Mouse (Mus musculus) kidney, adult 2 months (tissue): ENCODE data around the gene Fcgr2b.

ENCODE experiments used
- CTCF ChIP-seq: fragments of 200-500 bp; conservative IDR thresholded peaks from 2 replicates; pipeline ENCODE4 v1.5.1; 2011; ENCODE audit warnings: low read depth, mild to moderate bottlenecking, control low read depth, low read length, moderate library complexity, mixed read lengths; ENCODE audit not compliant: insufficient read depth, insufficient read length
- POLR2A ChIP-seq: fragments of 200-500 bp; IDR thresholded peaks from one replicate; pipeline ENCODE4 v1.6.1; 2011; ENCODE audit warnings: low read depth, low read length, control low read depth

- TF ChIP-seq POLR2A (no peak), CTCF (no peak)
Observed at GRCm38 (mm10) chr1:170962301-170962700, 14.0 kb downstream of the Fcgr2b start.
